Mouse (Mus musculus) intestine, embryonic 16.5 days (tissue): ENCODE measurements around the gene Abhd4. TPM values are rescaled to one million over a fixed set of nuclear protein-coding genes. Genes with fewer than 3 reads are reported as not detected.

Source experiments
- ATAC-seq: fragments of 200-750 bp; cut with Nextera tagmentation; 2 replicates; pipeline ENCODE4 v1.8.0; 2017; ENCODE audit warnings: moderate TSS enrichment, moderate library complexity
- H3K27ac ChIP-seq: fragments of 300-500 bp; sonication (generic); 2 replicates; pipeline ENCODE4 v1.5.1; 2014; ENCODE audit warnings: mild to moderate bottlenecking, low read length
- H3K27me3 ChIP-seq: fragments of 300-500 bp; sonication (generic); replicated peaks from 2 replicates; pipeline ENCODE4 v1.6.1; 2014; ENCODE audit warnings: low read length, control low read depth, mixed read lengths; ENCODE audit not compliant: control insufficient read depth, insufficient read depth
- H3K36me3 ChIP-seq: fragments of 300-500 bp; sonication (generic); 2 replicates; pipeline ENCODE4 v1.6.1; 2014; ENCODE audit warnings: low read length, control low read depth; ENCODE audit not compliant: control insufficient read depth, insufficient read depth
- H3K4me1 ChIP-seq: fragments of 300-500 bp; sonication (generic); 2 replicates; pipeline ENCODE4 v1.6.1; 2014; ENCODE audit warnings: low read length, control low read depth, mixed read lengths; ENCODE audit not compliant: control insufficient read depth, insufficient read depth
- H3K4me2 ChIP-seq: fragments of 300-500 bp; sonication (generic); 2 replicates; pipeline ENCODE4 v1.6.1; 2014; ENCODE audit warnings: low read depth, low read length, control low read depth
- H3K4me3 ChIP-seq: fragments of 300-500 bp; sonication (generic); 2 replicates; pipeline ENCODE4 v1.5.1; 2014; ENCODE audit warnings: mild to moderate bottlenecking, low read length
- H3K9ac ChIP-seq: fragments of 300-500 bp; sonication (generic); 2 replicates; pipeline ENCODE4 v1.6.1; 2014; ENCODE audit warnings: low read depth, low read length
- H3K9me3 ChIP-seq: fragments of 300-500 bp; sonication (generic); 2 replicates; pipeline ENCODE4 v1.6.1; 2016; ENCODE audit warnings: low read length, control low read depth; ENCODE audit not compliant: control insufficient read depth
- WGBS: fragments of 180-500 bp; shearing (Covaris S2); extraction: QIAGEN DNeasy Blood & Tissue Kit; methylation state at CpG from one replicate; pipeline ENCODE4 v1.1.7; 2014; 5-methylcytosine and 5-hydroxymethylcytosine counted together
- polyA plus RNA-seq: library from polyadenylated mRNA; unstranded; fragments of >200 nt; fragmentation: Nextera tagmentation; extraction: Ambion mirVana; gene quantifications from 2 replicates; pipeline ENCODE4 v1.2.1, GENCODE M21; 2015

Gene Abhd4
- polyA plus RNA-seq, 1 experiment from 2014 or later: 47.8 TPM

GRCm38 (mm10) chr14:54262622-54263021, 8.6 kb downstream of the Abhd4 start:
- Histone ChIP-seq H3K9ac (no peak overlapping the region), H3K9me3 (no peaks in the 10 kb centered on the region), H3K4me3 (no peak overlapping the region), H3K36me3 (0 out of 2 replicates have a peak, but pooled peaks cover 3% of the 10 kb centered on the region), H3K27ac (no peak overlapping the region), H3K4me1 (peaks cover 17% of the 10 kb centered on the region), H3K27me3 (no peaks in the 10 kb centered on the region), H3K4me2 (no peak overlapping the region)
- ATAC-seq: no peak
- 91% methylated on average over 8 of the region's 8 CpGs for WGBS

GRCm38 (mm10) chr14:54263099-54263498, 9.1 kb downstream of the Abhd4 start:
- H3K27me3 ChIP-seq: no peaks in the 10 kb centered on the region
- no peak overlapping the region for H3K27ac ChIP-seq
- no peaks in the 10 kb centered on the region for H3K9me3 ChIP-seq
- 0 out of 2 replicates have a peak, but pooled peaks cover 3% of the 10 kb centered on the region for H3K36me3 ChIP-seq
- H3K4me2 ChIP-seq: no peak overlapping the region
- H3K9ac ChIP-seq: no peak overlapping the region
- peaks cover 17% of the 10 kb centered on the region for H3K4me1 ChIP-seq
- no peak overlapping the region for H3K4me3 ChIP-seq
- ATAC-seq: no peak
- WGBS: 92% methylated on average over 6 of the region's 6 CpGs

- H3K27me3 ChIP-seq: no peaks in the 10 kb centered on the region
- no peak overlapping the region for H3K27ac ChIP-seq
- H3K9ac ChIP-seq: no peak overlapping the region
- H3K4me3 ChIP-seq: no peak overlapping the region
- 0 out of 2 replicates have a peak, but pooled peaks cover 3% of the 10 kb centered on the region for H3K36me3 ChIP-seq
- no peak overlapping the region for H3K4me2 ChIP-seq
- 97% methylated on average over 7 of the region's 7 CpGs for WGBS
- ATAC-seq: no peak
- no peaks in the 10 kb centered on the region for H3K9me3 ChIP-seq
- peaks cover 11% of the 10 kb centered on the region for H3K4me1 ChIP-seq
These were observed 10.2 kb downstream of the Abhd4 start for GRCm38 (mm10) chr14:54264231-54264630.

GRCm38 (mm10) chr14:54265093-54265492, 11.1 kb downstream of the Abhd4 start:
- no peak overlapping the region for H3K9ac ChIP-seq
- H3K27me3 ChIP-seq: no peaks in the 10 kb centered on the region
- H3K4me2 ChIP-seq: no peak overlapping the region
- 58% methylated on average over 10 of the region's 10 CpGs for WGBS
- H3K4me3 ChIP-seq: no peak overlapping the region
- no peak; the same call in 1 of the 2 replicates for ATAC-seq
- H3K4me1 ChIP-seq: peaks cover 6% of the 10 kb centered on the region
- no peaks in the 10 kb centered on the region for H3K9me3 ChIP-seq
- no peak overlapping the region for H3K27ac ChIP-seq
- H3K36me3 ChIP-seq: 0 out of 2 replicates have a peak, but pooled peaks cover 3% of the 10 kb centered on the region

- WGBS: 85% methylated on average over 6 of the region's 6 CpGs
- H3K4me2 ChIP-seq: no peak overlapping the region
- H3K4me3 ChIP-seq: no peak overlapping the region
- H3K4me1 ChIP-seq: no peaks in the 10 kb centered on the region
- H3K9me3 ChIP-seq: no peaks in the 10 kb centered on the region
- H3K27ac ChIP-seq: no peak overlapping the region
- H3K9ac ChIP-seq: no peak overlapping the region
- ATAC-seq: no peak
- no peaks in the 10 kb centered on the region for H3K27me3 ChIP-seq
- H3K36me3 ChIP-seq: 0 out of 2 replicates have a peak, but pooled peaks cover 3% of the 10 kb centered on the region
These were observed 12.0 kb downstream of the Abhd4 start for GRCm38 (mm10) chr14:54265951-54266350.

- 0 out of 2 replicates have a peak, but pooled peaks cover 3% of the 10 kb centered on the region for H3K36me3 ChIP-seq
- ATAC-seq: no peak
- no peaks in the 10 kb centered on the region for H3K4me1 ChIP-seq
- no peaks in the 10 kb centered on the region for H3K27me3 ChIP-seq
- no peak overlapping the region for H3K27ac ChIP-seq
- no peak overlapping the region for H3K9ac ChIP-seq
- WGBS: 95% methylated on average over 10 of the region's 10 CpGs
- H3K4me3 ChIP-seq: no peak overlapping the region
- no peak overlapping the region for H3K4me2 ChIP-seq
- H3K9me3 ChIP-seq: no peaks in the 10 kb centered on the region
These were observed 14.0 kb downstream of the Abhd4 start for GRCm38 (mm10) chr14:54267966-54268365.

GRCm38 (mm10) chr14:54269566-54269965, 15.6 kb downstream of the Abhd4 start:
- WGBS: 85% methylated on average over 3 of the region's 3 CpGs
- Histone ChIP-seq H3K9ac (no peak overlapping the region), H3K27me3 (no peaks in the 10 kb centered on the region), H3K36me3 (no peaks in the 10 kb centered on the region), H3K4me1 (no peaks in the 10 kb centered on the region), H3K9me3 (no peaks in the 10 kb centered on the region), H3K4me2 (no peak overlapping the region), H3K4me3 (no peak overlapping the region), H3K27ac (no peak overlapping the region)
- no peak for ATAC-seq

GRCm38 (mm10) chr14:54270413-54270812, 16.4 kb downstream of the Abhd4 start:
- Histone ChIP-seq H3K4me3 (no peak overlapping the region), H3K9me3 (no peaks in the 10 kb centered on the region), H3K27ac (no peak overlapping the region), H3K36me3 (no peaks in the 10 kb centered on the region), H3K4me2 (no peak overlapping the region), H3K4me1 (no peaks in the 10 kb centered on the region), H3K27me3 (no peaks in the 10 kb centered on the region), H3K9ac (no peak overlapping the region)
- WGBS: 85% methylated on average over 3 of the region's 3 CpGs
- ATAC-seq: no peak

- Histone ChIP-seq H3K27me3 (no peaks in the 10 kb centered on the region), H3K36me3 (no peaks in the 10 kb centered on the region), H3K9me3 (no peaks in the 10 kb centered on the region), H3K4me3 (no peak overlapping the region), H3K27ac (no peak overlapping the region), H3K4me2 (no peak overlapping the region), H3K4me1 (no peaks in the 10 kb centered on the region), H3K9ac (no peak overlapping the region)
- 82% methylated on average over 3 of the region's 3 CpGs for WGBS
- ATAC-seq: no peak
These were observed 18.1 kb downstream of the Abhd4 start for GRCm38 (mm10) chr14:54271976-54272606.

- Histone ChIP-seq H3K4me3 (no peak overlapping the region), H3K27ac (no peak overlapping the region), H3K4me1 (no peaks in the 10 kb centered on the region), H3K9me3 (no peaks in the 10 kb centered on the region), H3K4me2 (no peak overlapping the region), H3K27me3 (no peaks in the 10 kb centered on the region), H3K36me3 (no peaks in the 10 kb centered on the region), H3K9ac (no peak overlapping the region)
- 87% methylated on average over 3 of the region's 3 CpGs for WGBS
- no peak for ATAC-seq
These were observed 18.7 kb downstream of the Abhd4 start for GRCm38 (mm10) chr14:54272696-54273095.
